Mouse (Mus musculus) heart, adult 11 months (tissue): ENCODE measurements around the gene Pdcl3.
"Not testable (repeated sequence)": the region's sequence is repeated elsewhere in the genome, so short reads cannot be mapped to it uniquely, and the experiment has no call there.

Experiments used
- DNase-seq: peaks from one replicate; pipeline ENCODE4 v3.0.0; 2022

The Pdcl3 gene

DNA sequence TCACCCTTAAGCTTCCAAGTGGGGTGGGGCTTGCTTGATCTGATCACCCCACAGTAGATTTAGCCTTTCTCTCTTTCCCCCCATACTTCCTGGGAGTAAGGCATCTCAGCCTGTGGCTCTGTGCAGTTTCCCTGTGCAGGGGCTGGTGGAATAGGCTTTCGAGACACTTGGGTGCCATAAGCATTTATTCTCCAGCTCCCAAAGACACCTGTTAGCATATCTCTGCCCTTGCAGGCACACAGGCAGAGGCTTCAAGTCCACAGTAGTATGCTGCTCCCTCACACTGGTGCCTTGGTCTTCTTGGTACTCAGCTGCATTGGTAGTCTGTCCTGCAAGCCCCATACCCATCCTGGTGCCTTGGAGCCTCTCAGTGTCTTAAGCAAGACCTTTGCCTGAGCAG is 40.4 kb downstream of the Pdcl3 start:
- DNase-seq: no peak

DNA sequence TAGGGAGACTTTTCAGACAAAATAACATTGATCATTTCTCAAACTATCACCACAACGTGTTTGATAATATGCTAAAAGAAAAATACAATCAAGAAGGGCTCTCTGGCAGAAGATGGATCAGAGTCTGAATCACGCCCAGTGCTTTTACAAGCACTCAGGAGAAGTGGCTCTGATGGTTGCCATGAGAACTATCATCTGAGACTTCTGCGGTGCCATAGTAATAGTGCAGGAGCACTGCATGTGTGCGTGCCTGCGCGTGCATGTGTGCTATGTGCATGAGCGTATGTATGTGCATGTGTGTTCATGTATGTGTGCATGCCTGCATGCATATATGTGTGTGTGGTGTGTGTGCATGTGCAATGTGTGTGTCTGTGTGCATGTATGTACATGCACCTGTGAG is 43.8 kb downstream of the Pdcl3 start:
- peak; percentile 60 for DNase-seq

DNA sequence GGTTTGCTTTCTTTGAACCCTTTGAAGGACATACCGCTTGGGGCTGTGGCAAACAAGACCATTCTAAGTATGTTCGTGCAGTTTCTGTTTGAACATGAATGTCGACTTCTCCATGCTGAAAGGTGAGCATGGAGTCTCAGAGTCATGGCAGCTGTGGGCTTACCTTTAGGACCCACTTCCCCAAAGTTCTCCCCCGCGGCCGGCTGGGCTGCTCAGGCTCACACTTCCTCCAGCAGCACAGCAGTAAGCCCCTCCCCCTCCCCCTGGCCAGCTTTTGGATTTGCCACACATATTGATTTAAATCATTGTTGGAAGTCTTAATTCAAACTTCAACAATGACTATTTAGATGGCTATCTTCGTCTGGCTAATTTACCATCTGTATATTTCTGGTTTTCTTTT is 44.7 kb downstream of the Pdcl3 start:
- DNase-seq: peak; percentile 12

DNA sequence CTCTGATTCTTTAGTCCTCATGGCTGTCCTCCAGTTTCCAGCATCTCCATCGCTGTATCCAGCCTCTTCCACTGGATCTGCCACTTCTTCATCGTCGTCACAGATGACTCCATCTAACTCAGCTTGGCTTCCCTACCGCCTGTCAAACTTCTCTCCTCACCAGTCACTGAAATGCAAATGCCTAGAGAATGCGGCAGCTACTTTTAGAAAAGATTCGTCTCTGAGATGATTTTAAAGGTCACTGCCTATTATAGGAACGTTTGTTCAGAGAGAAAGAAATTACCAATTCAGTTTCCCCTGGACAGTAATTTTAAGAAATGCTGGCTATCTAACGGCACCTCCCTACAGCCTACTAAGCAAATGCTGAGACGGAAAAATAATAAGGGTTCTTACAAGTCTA is 50.4 kb downstream of the Pdcl3 start:
- no peak for DNase-seq

DNA sequence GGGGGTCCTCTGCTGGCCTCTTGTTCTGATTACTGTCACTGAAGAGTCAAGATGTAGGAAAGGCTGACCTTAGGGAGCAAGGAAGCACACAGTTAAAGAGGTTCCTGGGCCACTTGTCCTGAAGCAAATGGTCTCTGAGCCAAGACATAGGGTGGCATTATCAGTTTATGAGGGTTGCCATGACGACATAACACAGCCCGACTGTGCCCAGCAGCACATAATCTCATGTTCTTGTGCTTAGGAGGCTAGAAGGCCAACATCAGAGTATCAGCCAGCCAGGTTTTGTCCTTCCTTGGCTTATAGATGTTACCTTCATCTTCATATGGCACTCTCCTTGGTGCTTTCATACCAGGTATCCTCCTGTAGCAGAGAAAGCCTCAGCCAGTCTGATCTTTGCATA is 56.8 kb downstream of the Pdcl3 start:
- DNase-seq: peak; percentile 29

DNA sequence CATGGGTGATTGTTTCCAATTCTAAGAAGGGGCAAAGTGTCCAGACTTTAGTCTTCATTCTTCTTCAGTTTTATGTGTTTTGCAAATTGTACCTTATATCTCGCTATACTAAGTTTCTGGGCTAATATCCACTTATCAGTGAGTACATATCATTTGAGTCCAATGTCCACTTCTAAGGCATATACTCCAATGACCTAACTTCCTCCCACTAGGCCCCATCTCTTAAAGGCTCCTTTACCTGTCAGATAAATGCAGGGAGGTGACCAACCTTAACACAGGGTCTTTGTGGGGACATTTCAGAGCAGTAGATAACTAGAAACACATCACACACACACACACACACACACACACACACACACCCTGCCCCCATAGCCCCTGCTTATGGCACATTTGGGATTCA is 59.0 kb downstream of the Pdcl3 start:
- not testable (repeated sequence) for DNase-seq

DNA sequence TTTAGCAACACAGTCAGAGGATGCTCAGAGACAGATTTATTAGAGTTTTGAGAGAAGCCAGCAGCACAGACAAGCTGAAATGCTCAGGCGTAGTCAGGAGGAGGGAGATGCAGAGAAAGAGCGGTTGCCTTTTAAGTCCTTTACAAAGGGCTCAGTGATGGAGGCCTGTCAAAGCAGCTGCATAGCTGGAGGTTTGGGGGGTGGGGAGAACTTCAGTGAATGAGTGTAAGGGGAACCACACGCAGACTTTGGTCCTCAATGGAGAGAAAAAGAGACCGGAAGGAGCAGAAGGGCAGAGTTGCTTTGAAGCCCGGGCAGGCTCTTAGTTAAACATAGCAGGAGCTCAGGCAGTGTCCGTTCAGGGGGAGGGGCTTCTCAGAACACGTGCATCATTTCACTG is 61.3 kb downstream of the Pdcl3 start:
- DNase-seq: peak; percentile 53
